Mouse (Mus musculus) stomach, embryonic 16.5 days (tissue): Measurements from ENCODE around the gene Pfkfb4. TPM values are rescaled to one million over a fixed set of nuclear protein-coding genes. Genes with fewer than 3 reads are reported as not detected.
A peak's percentile ranks its signal among the peaks of the same experiment; 100 is the strongest.

Source experiments
- ATAC-seq: fragments of 200-750 bp; cut with Nextera tagmentation; 2 replicates; pipeline ENCODE4 v1.8.0; 2017; ENCODE audit warnings: moderate number of reproducible peaks, moderate TSS enrichment; ENCODE audit not compliant: insufficient read depth, low FRiP score
- H3K27ac ChIP-seq: fragments of 300-500 bp; sonication (generic); 2 replicates; pipeline ENCODE4 v1.5.1; 2014; ENCODE audit warnings: low read length
- H3K27me3 ChIP-seq: fragments of 300-500 bp; sonication (generic); 2 replicates; pipeline ENCODE4 v1.6.1; 2014; ENCODE audit warnings: low read length, control low read depth, mixed read lengths; ENCODE audit not compliant: control insufficient read depth, insufficient read depth
- H3K36me3 ChIP-seq: fragments of 300-500 bp; sonication (generic); 2 replicates; pipeline ENCODE4 v1.6.1; 2014; ENCODE audit warnings: low read length; ENCODE audit not compliant: control insufficient read depth, insufficient read depth
- H3K4me1 ChIP-seq: fragments of 300-500 bp; sonication (generic); 2 replicates; pipeline ENCODE4 v1.6.1; 2014; ENCODE audit warnings: low read length, control low read depth, mixed read lengths; ENCODE audit not compliant: control insufficient read depth, insufficient read depth
- H3K4me2 ChIP-seq: fragments of 300-500 bp; sonication (generic); 2 replicates; pipeline ENCODE4 v1.6.1; 2014; ENCODE audit warnings: low read depth, low read length, mixed read lengths
- H3K4me3 ChIP-seq: fragments of 300-500 bp; sonication (generic); replicated peaks from 2 replicates; pipeline ENCODE4 v1.5.1; 2014; ENCODE audit warnings: mild to moderate bottlenecking, low read length
- H3K9ac ChIP-seq: fragments of 300-500 bp; sonication (generic); 2 replicates; pipeline ENCODE4 v1.6.1; 2014; ENCODE audit warnings: low read length
- H3K9me3 ChIP-seq: fragments of 300-500 bp; sonication (generic); replicated peaks from 2 replicates; pipeline ENCODE4 v1.6.1; 2016; ENCODE audit warnings: low read length, control low read depth; ENCODE audit not compliant: control insufficient read depth
- WGBS: fragments of 180-500 bp; shearing (Covaris S2); extraction: QIAGEN DNeasy Blood & Tissue Kit; methylation state at CpG from one replicate; pipeline ENCODE4 v1.1.7; 2014; 5-methylcytosine and 5-hydroxymethylcytosine counted together
- polyA plus RNA-seq: library from polyadenylated mRNA; unstranded; fragments of >200 nt; fragmentation: Nextera tagmentation; extraction: Ambion mirVana; gene quantifications from 2 replicates; pipeline ENCODE4 v1.2.1, GENCODE M21; 2015

The Pfkfb4 gene
- polyA plus RNA-seq, 1 experiment from 2014 or later, result 11.2 TPM

GRCm38 (mm10) chr9:109007025-109007780 lies 15.6 kb downstream of the Pfkfb4 start:
- WGBS, result 76% methylated on average over 21 of the region's 21 CpGs
- ATAC-seq, result no peak
- Histone ChIP-seq H3K4me3 (no peak overlapping the region), H3K9ac (no peak overlapping the region), H3K36me3 (no peaks in the 10 kb centered on the region), H3K4me2 (no peak overlapping the region), H3K27ac (no peak overlapping the region), H3K27me3 (no peaks in the 10 kb centered on the region), H3K4me1 (peaks cover 6% of the 10 kb centered on the region; the same call in 1 of the 2 replicates), H3K9me3 (no peaks in the 10 kb centered on the region)

DNA sequence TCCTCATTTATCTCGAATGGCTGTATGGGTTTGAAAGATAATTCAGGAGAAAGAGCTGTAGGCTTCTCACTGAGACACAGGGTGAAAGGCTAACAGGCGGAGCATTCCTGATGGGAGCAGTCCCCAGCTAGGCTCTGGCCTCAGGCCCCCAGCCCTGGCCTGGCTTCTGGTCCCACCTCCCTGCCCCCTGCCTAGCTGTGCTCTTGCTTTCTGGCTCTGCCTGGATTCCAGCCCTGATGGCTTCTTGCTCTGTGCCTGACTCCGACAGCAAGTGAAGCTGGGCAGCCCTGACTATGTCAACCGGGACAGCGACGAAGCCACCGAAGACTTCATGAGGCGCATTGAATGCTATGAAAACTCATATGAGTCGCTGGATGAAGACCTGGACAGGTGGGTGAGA lies 16.5 kb downstream of the Pfkfb4 start:
- ATAC-seq, result no peak
- Histone ChIP-seq H3K27me3 (no peaks in the 10 kb centered on the region), H3K4me2 (no peak overlapping the region), H3K9me3 (no peaks in the 10 kb centered on the region), H3K36me3 (no peaks in the 10 kb centered on the region), H3K4me1 (peaks cover 6% of the 10 kb centered on the region; the same call in 1 of the 2 replicates), H3K4me3 (no peak overlapping the region), H3K27ac (no peak overlapping the region), H3K9ac (no peak overlapping the region)
- 76% methylated on average over 9 of the region's 9 CpGs for WGBS

- peak; percentile 45; the same call in 1 of the 2 replicates for ATAC-seq
- H3K9ac ChIP-seq, result no peak overlapping the region; the same call in 1 of the 2 replicates
- no peaks in the 10 kb centered on the region for H3K36me3 ChIP-seq
These were observed 17.5 kb downstream of the Pfkfb4 start for GRCm38 (mm10) chr9:109008994-109009635.

DNA sequence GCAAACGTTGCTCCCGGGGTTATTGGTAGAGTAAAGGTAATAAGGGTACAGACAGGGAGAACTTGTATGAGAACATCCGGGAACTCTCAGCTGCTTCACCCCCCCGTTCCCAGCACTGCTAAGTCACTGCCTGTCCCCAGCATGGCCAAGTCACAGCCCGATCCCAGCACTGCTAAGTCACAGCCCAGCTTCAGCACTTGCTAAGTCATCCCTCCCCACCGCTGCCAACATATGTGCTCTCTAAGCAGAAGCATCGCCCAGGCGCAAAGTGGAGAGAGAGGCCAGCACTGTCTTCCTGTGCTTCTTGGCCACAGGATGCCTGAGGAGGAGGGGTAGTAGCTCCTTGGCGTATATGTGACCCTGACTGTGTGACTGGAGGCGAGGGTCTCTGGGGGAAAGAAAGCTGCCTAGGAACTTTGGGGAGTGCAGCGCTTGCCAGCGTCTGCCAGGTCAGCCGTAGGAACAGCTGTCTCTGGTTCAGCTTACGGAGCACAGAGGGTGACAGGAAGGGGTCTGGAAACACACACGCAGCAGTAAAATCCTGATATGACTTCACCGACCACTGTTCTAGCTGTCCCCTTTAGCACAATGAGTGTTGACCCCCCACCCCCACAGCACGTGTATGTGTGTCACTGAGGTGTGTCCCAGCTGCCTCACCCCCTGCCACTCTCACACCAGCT lies 18.2 kb downstream of the Pfkfb4 start:
- Histone ChIP-seq H3K27ac (no peak overlapping the region), H3K9ac (peak overlapping the region; percentile 52), H3K27me3 (no peaks in the 10 kb centered on the region), H3K4me2 (no peak overlapping the region), H3K9me3 (no peaks in the 10 kb centered on the region), H3K4me1 (peaks cover 6% of the 10 kb centered on the region; the same call in 1 of the 2 replicates), H3K36me3 (no peaks in the 10 kb centered on the region), H3K4me3 (no peak overlapping the region)
- ATAC-seq, result peak; percentile 49; the same call in 1 of the 2 replicates
- 41% methylated on average over 17 of the region's 17 CpGs for WGBS

More at GRCm38 (mm10) chr9:109008994-109009635, 17.5 kb downstream of the Pfkfb4 start:
- Histone ChIP-seq H3K27ac (no peak overlapping the region), H3K4me1 (peaks cover 6% of the 10 kb centered on the region; the same call in 1 of the 2 replicates), H3K4me3 (no peak overlapping the region), H3K27me3 (no peaks in the 10 kb centered on the region), H3K9me3 (no peaks in the 10 kb centered on the region), H3K4me2 (no peak overlapping the region)
- WGBS, result 60% methylated on average over 9 of the region's 10 CpGs

DNA sequence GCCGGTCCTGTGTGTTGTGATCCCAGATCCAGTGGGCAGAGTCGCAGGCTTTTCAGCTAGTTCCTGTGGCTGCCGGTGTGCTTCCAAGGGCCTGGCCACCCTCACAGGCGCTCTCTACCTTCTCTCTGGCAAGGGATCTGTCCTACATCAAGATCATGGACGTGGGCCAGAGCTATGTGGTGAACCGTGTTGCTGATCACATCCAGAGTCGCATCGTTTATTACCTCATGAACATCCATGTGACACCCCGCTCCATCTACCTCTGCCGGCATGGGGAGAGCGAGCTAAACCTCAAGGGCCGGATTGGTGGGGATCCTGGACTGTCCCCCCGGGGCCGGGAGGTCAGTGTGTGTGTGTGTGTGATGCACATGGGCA lies 18.7 kb downstream of the Pfkfb4 start:
- H3K27ac ChIP-seq, result no peak overlapping the region
- H3K4me2 ChIP-seq, result no peak overlapping the region
- peaks cover 6% of the 10 kb centered on the region; the same call in 1 of the 2 replicates for H3K4me1 ChIP-seq
- WGBS, result 71% methylated on average over 14 of the region's 14 CpGs
- no peaks in the 10 kb centered on the region for H3K9me3 ChIP-seq
- H3K4me3 ChIP-seq, result no peak overlapping the region
- no peaks in the 10 kb centered on the region for H3K36me3 ChIP-seq
- ATAC-seq, result no peak
- peak overlapping the region; percentile 52; the same call in 1 of the 2 replicates for H3K9ac ChIP-seq
- H3K27me3 ChIP-seq, result no peaks in the 10 kb centered on the region

GRCm38 (mm10) chr9:109015397-109015796 lies 23.8 kb downstream of the Pfkfb4 start:
- Histone ChIP-seq H3K9me3 (no peaks in the 10 kb centered on the region), H3K27ac (no peak overlapping the region), H3K4me1 (0 out of 2 replicates have a peak, but pooled peaks cover 4% of the 10 kb centered on the region), H3K9ac (no peak overlapping the region), H3K36me3 (no peaks in the 10 kb centered on the region), H3K27me3 (no peaks in the 10 kb centered on the region), H3K4me3 (no peak overlapping the region), H3K4me2 (no peak overlapping the region)
- peak; percentile 50; the same call in 1 of the 2 replicates for ATAC-seq
- WGBS, result 42% methylated on average over 8 of the region's 8 CpGs

DNA sequence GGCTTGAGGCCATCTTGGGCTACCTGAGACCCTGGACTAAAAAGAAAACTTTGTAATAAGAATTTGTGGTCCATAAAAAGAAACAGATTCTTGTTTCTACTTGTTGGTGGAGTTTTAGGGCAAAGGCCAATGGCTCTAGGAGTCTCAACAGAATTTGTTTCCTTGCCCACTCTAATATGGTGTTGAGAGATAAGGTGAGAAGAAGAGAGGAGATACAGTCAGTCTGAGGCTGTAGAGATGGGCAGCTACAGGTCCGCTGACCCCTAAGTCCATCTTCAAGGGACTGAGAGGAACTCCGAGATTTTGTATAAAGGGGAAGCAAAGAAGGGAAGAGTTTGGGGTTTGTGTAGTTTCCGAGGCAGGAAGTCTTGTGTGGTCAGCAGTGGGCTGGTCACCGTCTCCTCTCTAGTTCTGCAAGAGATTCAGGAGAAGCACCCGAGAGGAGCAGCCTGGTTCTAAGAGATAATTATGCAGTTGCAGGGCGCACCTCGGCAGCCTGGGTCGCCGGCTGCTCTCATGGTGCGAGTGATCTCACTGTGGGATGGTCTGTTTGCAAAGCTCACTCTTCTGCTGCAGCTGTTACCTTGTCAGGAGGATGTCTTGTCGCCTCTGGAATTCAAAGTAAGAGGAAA lies 25.5 kb downstream of the Pfkfb4 start:
- Histone ChIP-seq H3K4me2 (no peak overlapping the region), H3K9me3 (no peaks in the 10 kb centered on the region), H3K27ac (no peak overlapping the region), H3K4me3 (no peak overlapping the region), H3K9ac (no peak overlapping the region), H3K4me1 (0 out of 2 replicates have a peak, but pooled peaks cover 4% of the 10 kb centered on the region), H3K36me3 (no peaks in the 10 kb centered on the region), H3K27me3 (no peaks in the 10 kb centered on the region)
- 54% methylated on average over 11 of the region's 11 CpGs for WGBS
- ATAC-seq, result no peak

DNA sequence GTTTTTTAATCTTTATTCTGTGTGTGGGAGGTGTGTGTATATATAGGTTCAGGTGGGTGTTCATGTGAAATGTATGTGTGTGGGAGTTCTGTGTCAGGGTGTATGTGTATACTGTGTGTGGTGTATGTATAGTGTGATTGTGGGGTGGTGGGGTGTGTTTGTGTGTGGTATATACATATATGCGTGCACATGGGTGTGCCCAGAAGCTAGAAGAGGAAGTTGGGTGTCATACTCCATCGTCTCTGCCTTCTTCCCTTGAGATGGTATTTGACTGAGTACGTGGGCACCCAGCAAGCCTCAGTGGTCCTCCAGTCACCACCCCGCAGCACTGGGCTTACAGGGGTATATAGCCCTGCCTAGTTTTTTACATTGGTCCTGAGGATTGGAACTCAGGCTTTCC lies 29.9 kb downstream of the Pfkfb4 start:
- Histone ChIP-seq H3K9ac (no peak overlapping the region), H3K9me3 (no peaks in the 10 kb centered on the region), H3K4me1 (no peaks in the 10 kb centered on the region), H3K4me2 (no peak overlapping the region), H3K27me3 (no peaks in the 10 kb centered on the region), H3K4me3 (no peak overlapping the region), H3K36me3 (no peaks in the 10 kb centered on the region), H3K27ac (no peak overlapping the region)
- ATAC-seq, result no peak
- 68% methylated on average over 4 of the region's 4 CpGs for WGBS
